Comparison of ENCODE assay signal across 10 mouse cellular contexts in genomic region chr2:142267836-142268235, GRCm38 (mm10).
"Had no signal": no experiment of that assay in that cellular context is flagged by ENCODE, and none has a peak within 500 bp of the region (broad histone marks: within the 10 kb centered on the region; RNA-seq: fewer than 3 reads in every experiment).

No protein-coding gene starts in this region.

- H3K4me3 ChIP-seq: limb, embryonic 15.5 days; liver, embryonic 12.5 days; midbrain, embryonic 10.5 days; neural tube, embryonic 12.5 days had no signal

- DNase-seq: kidney, adult 8-10 months; left cerebral cortex, postnatal 4 days; lung, postnatal 10 days; midbrain, embryonic 14.5 days; thymus, postnatal 4 days had no signal

- H3K9me3 ChIP-seq: limb, embryonic 15.5 days; liver, embryonic 12.5 days; midbrain, embryonic 10.5 days; neural tube, embryonic 12.5 days had no signal

- H3K27me3 ChIP-seq: limb, embryonic 15.5 days; liver, embryonic 12.5 days; neural tube, embryonic 12.5 days had no signal

- H3K9ac ChIP-seq: limb, embryonic 15.5 days; liver, embryonic 12.5 days; neural tube, embryonic 12.5 days had no signal

- H3K4me2 ChIP-seq: limb, embryonic 15.5 days; liver, embryonic 12.5 days; neural tube, embryonic 12.5 days had no signal

- H3K4me1 ChIP-seq: liver, embryonic 12.5 days; midbrain, embryonic 10.5 days; neural tube, embryonic 12.5 days had no signal

- H3K27ac ChIP-seq: liver, embryonic 12.5 days; midbrain, embryonic 10.5 days; neural tube, embryonic 12.5 days; stomach, postnatal 0 days had no signal

- ATAC-seq: liver, embryonic 12.5 days had no signal

- H3K36me3 ChIP-seq: limb, embryonic 15.5 days; liver, embryonic 12.5 days; midbrain, embryonic 10.5 days; neural tube, embryonic 12.5 days had no signal
